Mouse (Mus musculus): Measurements from ENCODE around the gene Prkar1b. TPM values are rescaled to one million over a fixed set of nuclear protein-coding genes. Genes with fewer than 3 reads are reported as not detected.

The Prkar1b gene
- polyA plus RNA-seq, 1 experiment from 2014 or later, result 23.4 TPM

DNA sequence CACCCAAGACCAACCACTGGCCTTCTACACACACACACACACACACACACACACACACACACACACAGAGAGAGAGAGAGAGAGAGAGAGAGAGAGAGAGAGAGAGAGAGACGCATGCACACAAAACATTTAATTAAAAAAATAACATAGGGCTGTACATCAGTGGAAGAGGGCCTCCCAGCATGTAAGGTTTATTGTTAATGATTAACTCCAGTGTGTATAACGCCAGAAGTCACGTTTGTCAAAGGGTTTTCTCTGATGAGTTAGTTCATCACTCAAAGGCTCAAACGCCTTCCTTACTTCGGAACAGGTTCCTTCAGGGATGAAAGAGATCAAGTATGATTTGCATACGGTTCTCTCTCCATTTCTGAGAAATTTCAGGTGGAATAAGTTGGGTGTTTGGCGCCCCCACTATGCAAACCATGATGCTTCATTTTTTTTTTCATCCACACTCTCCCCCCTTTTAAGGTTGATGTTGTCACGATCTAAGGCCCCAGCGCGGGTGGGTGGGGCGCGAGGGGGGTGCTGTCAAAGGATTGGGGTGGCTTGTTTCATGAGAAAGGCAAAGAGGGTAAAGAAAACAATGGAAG is 21.2 kb downstream of the Prkar1b start:
- no peak for ATAC-seq (ENCODE audit: insufficient read depth, low FRiP score, low read depth)
- Histone ChIP-seq H3K27ac (no peak overlapping the region), H3K4me3 (replicated peaks) (peak overlapping the region; percentile 56), H3K4me1 (peaks cover 12% of the 10 kb centered on the region), H3K4me2 (peak overlapping the region; percentile 87), H3K27me3 (replicated peaks) (no peaks in the 10 kb centered on the region), H3K36me3 (no peaks in the 10 kb centered on the region), H3K9me3 (no peaks in the 10 kb centered on the region), H3K9ac (no peak overlapping the region)
- 30% methylated on average over 12 of the region's 12 CpGs for WGBS

DNA sequence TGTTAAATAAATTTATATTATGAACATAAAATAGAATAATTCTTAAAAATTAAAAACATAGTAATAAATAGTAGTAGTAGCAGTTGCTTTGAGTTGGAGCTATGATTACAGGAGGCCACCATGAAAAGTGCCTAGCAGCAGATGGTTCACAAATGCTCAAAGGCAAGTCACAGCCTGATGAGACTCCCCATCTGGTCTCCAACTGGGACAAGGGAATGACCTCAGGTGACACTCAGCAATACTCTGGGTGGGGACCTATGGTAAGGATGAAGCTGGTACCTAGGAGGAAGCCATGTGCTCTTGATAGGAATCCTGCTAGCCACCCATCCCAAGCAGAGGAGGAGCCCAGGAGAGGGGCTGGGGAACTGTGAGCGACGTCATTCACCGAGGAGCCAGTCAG is 24.1 kb downstream of the Prkar1b start:
- Histone ChIP-seq H3K27me3 (replicated peaks) (no peaks in the 10 kb centered on the region), H3K9me3 (no peaks in the 10 kb centered on the region), H3K4me2 (no peak overlapping the region), H3K4me1 (peaks cover 12% of the 10 kb centered on the region), H3K4me3 (replicated peaks) (no peak overlapping the region), H3K9ac (no peak overlapping the region), H3K36me3 (no peaks in the 10 kb centered on the region), H3K27ac (no peak overlapping the region)
- ATAC-seq (ENCODE audit: insufficient read depth, low FRiP score, low read depth), result no peak
- 80% methylated on average over 3 of the region's 3 CpGs for WGBS

- Histone ChIP-seq H3K4me3 (replicated peaks) (no peak overlapping the region), H3K27ac (no peak overlapping the region), H3K9me3 (no peaks in the 10 kb centered on the region), H3K9ac (no peak overlapping the region), H3K4me1 (peaks cover 8% of the 10 kb centered on the region; the same call in 1 of the 2 replicates), H3K4me2 (no peak overlapping the region), H3K36me3 (no peaks in the 10 kb centered on the region), H3K27me3 (replicated peaks) (no peaks in the 10 kb centered on the region)
- WGBS, result 74% methylated on average over 2 of the region's 2 CpGs
- ATAC-seq (ENCODE audit: insufficient read depth, low FRiP score, low read depth), result no peak
Observed at GRCm38 (mm10) chr5:139118961-139119276, 30.9 kb downstream of the Prkar1b start.

GRCm38 (mm10) chr5:139118139-139118960 is 31.5 kb downstream of the Prkar1b start:
- 64% methylated on average over 5 of the region's 5 CpGs for WGBS
- H3K27ac ChIP-seq, result no peak overlapping the region
- ATAC-seq (ENCODE audit: insufficient read depth, low FRiP score, low read depth), result no peak
- peaks cover 8% of the 10 kb centered on the region; the same call in 1 of the 2 replicates for H3K4me1 ChIP-seq
- no peak overlapping the region for H3K4me2 ChIP-seq
- H3K4me3 ChIP-seq (replicated peaks), result no peak overlapping the region
- H3K36me3 ChIP-seq, result no peaks in the 10 kb centered on the region
- no peaks in the 10 kb centered on the region for H3K9me3 ChIP-seq
- no peak overlapping the region for H3K9ac ChIP-seq
- no peaks in the 10 kb centered on the region for H3K27me3 ChIP-seq (replicated peaks)

DNA sequence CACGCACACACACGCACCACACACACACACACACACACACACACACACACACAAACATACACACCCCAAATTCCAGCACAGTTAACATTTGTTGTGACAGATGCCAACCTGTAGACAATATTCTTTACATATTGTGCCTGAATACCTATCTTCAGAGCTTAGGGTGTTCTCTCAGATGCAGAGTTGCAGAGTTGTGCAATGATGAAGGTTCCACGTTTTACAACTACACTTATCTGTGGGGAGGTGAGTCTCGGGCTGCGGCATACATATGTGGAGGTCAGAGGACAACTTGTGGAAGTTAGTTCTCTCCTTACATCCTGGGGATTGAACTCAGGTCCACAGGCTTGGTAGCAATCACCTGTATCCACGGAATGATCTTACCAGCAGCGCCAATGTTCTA is 34.3 kb downstream of the Prkar1b start:
- no peak overlapping the region for H3K4me2 ChIP-seq
- no peak overlapping the region for H3K27ac ChIP-seq
- no peak overlapping the region for H3K9ac ChIP-seq
- H3K4me1 ChIP-seq, result peaks cover 16% of the 10 kb centered on the region; the same call in 1 of the 2 replicates
- H3K27me3 ChIP-seq (replicated peaks), result no peaks in the 10 kb centered on the region
- no peak overlapping the region for H3K4me3 ChIP-seq (replicated peaks)
- H3K36me3 ChIP-seq, result no peaks in the 10 kb centered on the region
- H3K9me3 ChIP-seq, result no peaks in the 10 kb centered on the region
- 92% methylated on average over 7 of the region's 7 CpGs for WGBS
- ATAC-seq (ENCODE audit: insufficient read depth, low FRiP score, low read depth), result no peak

DNA sequence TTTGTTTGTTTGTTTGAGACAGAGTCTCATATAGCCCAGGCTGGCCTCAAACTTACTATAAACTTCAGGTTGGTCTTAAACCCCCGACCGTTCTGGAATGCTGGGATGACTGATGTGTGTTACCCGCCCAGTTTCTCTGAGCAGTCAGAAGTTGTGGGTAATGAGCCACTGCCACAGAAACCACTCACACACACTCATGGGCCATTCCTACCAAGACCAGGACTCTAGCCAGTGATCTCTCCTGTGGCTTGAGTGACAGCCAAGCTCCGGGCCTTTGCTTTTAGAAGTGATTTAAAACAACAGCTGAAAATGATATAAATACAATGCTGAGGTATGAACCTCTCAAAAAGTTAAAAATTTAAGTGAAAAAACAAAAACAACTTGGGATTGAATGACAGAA is 34.9 kb downstream of the Prkar1b start:
- H3K9me3 ChIP-seq, result no peaks in the 10 kb centered on the region
- H3K27me3 ChIP-seq (replicated peaks), result no peaks in the 10 kb centered on the region
- no peak overlapping the region for H3K9ac ChIP-seq
- WGBS, result 70% methylated on average over 4 of the region's 4 CpGs
- ATAC-seq (ENCODE audit: insufficient read depth, low FRiP score, low read depth), result no peak
- H3K4me2 ChIP-seq, result no peak overlapping the region
- H3K4me1 ChIP-seq, result peaks cover 16% of the 10 kb centered on the region; the same call in 1 of the 2 replicates
- H3K36me3 ChIP-seq, result no peaks in the 10 kb centered on the region
- no peak overlapping the region for H3K4me3 ChIP-seq (replicated peaks)
- no peak overlapping the region for H3K27ac ChIP-seq

DNA sequence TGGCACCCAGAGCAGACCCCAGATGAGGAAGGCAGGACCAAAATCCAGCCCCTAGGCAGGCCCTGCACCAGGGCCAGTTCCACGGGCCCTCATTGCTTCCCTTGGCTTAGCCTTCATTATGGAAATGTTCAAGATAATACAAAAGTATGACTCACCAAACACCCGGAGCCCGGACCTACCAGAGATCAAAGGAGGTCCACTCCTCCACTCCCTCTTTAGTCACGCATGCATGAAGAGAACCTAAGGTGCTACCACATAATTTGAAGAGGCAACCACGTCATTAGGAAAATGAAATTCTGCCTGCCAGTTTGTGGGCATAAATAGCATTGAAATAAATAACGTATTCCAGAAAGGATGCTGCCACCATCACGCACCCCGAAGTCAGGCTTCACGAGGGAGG is 37.4 kb downstream of the Prkar1b start:
- H3K36me3 ChIP-seq, result no peaks in the 10 kb centered on the region
- H3K27me3 ChIP-seq (replicated peaks), result no peaks in the 10 kb centered on the region
- H3K4me3 ChIP-seq (replicated peaks), result no peak overlapping the region
- ATAC-seq (ENCODE audit: insufficient read depth, low FRiP score, low read depth), result no peak
- no peak overlapping the region for H3K9ac ChIP-seq
- H3K9me3 ChIP-seq, result no peaks in the 10 kb centered on the region
- H3K4me1 ChIP-seq, result 0 out of 2 replicates have a peak, but pooled peaks cover 8% of the 10 kb centered on the region
- H3K27ac ChIP-seq, result no peak overlapping the region
- no peak overlapping the region for H3K4me2 ChIP-seq
- 72% methylated on average over 9 of the region's 9 CpGs for WGBS

GRCm38 (mm10) chr5:139111991-139112390 is 37.8 kb downstream of the Prkar1b start:
- H3K9me3 ChIP-seq, result no peaks in the 10 kb centered on the region
- whole genome bisulfite sequencing, result 70% methylated on average over 9 of the region's 9 CpGs
- H3K9ac ChIP-seq, result no peak overlapping the region
- H3K4me1 ChIP-seq, result 0 out of 2 replicates have a peak, but pooled peaks cover 8% of the 10 kb centered on the region
- ATAC-seq (ENCODE audit: insufficient read depth, low FRiP score, low read depth), result no peak
- no peak overlapping the region for H3K4me2 ChIP-seq
- no peaks in the 10 kb centered on the region for H3K36me3 ChIP-seq
- no peaks in the 10 kb centered on the region for H3K27me3 ChIP-seq (replicated peaks)
- no peak overlapping the region for H3K4me3 ChIP-seq (replicated peaks)
- H3K27ac ChIP-seq, result no peak overlapping the region

- H3K27ac ChIP-seq, result no peak overlapping the region
- WGBS, result 74% methylated on average over 2 of the region's 2 CpGs
- no peaks in the 10 kb centered on the region for H3K9me3 ChIP-seq
- no peak for ATAC-seq (ENCODE audit: insufficient read depth, low FRiP score, low read depth)
- no peaks in the 10 kb centered on the region for H3K36me3 ChIP-seq
- H3K4me3 ChIP-seq (replicated peaks), result no peak overlapping the region
- 0 out of 2 replicates have a peak, but pooled peaks cover 8% of the 10 kb centered on the region for H3K4me1 ChIP-seq
- H3K9ac ChIP-seq, result no peak overlapping the region
- H3K27me3 ChIP-seq (replicated peaks), result no peaks in the 10 kb centered on the region
- no peak overlapping the region for H3K4me2 ChIP-seq
Observed at GRCm38 (mm10) chr5:139110140-139110855, 39.5 kb downstream of the Prkar1b start.

GRCm38 (mm10) chr5:139107815-139108214 is 42.0 kb downstream of the Prkar1b start:
- no peak overlapping the region for H3K4me3 ChIP-seq (replicated peaks)
- no peak overlapping the region for H3K27ac ChIP-seq
- 70% methylated on average over 9 of the region's 9 CpGs for whole genome bisulfite sequencing
- no peak overlapping the region for H3K9ac ChIP-seq
- no peak overlapping the region for H3K4me2 ChIP-seq
- H3K27me3 ChIP-seq (replicated peaks), result no peaks in the 10 kb centered on the region
- 0 out of 2 replicates have a peak, but pooled peaks cover 8% of the 10 kb centered on the region for H3K4me1 ChIP-seq
- no peaks in the 10 kb centered on the region for H3K36me3 ChIP-seq
- ATAC-seq (ENCODE audit: insufficient read depth, low FRiP score, low read depth), result no peak
- no peaks in the 10 kb centered on the region for H3K9me3 ChIP-seq

- no peak overlapping the region for H3K4me2 ChIP-seq
- H3K9ac ChIP-seq, result no peak overlapping the region
- H3K27ac ChIP-seq, result no peak overlapping the region
- H3K27me3 ChIP-seq (replicated peaks), result no peaks in the 10 kb centered on the region
- no peaks in the 10 kb centered on the region for H3K36me3 ChIP-seq
- peaks cover 13% of the 10 kb centered on the region; the same call in 1 of the 2 replicates for H3K4me1 ChIP-seq
- no peak overlapping the region for H3K4me3 ChIP-seq (replicated peaks)
- no peaks in the 10 kb centered on the region for H3K9me3 ChIP-seq
- no peak for ATAC-seq (ENCODE audit: insufficient read depth, low FRiP score, low read depth)
- 65% methylated on average over 6 of the region's 6 CpGs for WGBS
Observed at GRCm38 (mm10) chr5:139101783-139102182, 48.0 kb downstream of the Prkar1b start.
